Mouse (Mus musculus) kidney, postnatal 36 days (tissue): ENCODE measurements around the gene Patl2.
A peak's percentile ranks its signal among the peaks of the same experiment; 100 is the strongest.
"Not testable (repeated sequence)": the region's sequence is repeated elsewhere in the genome, so short reads cannot be mapped to it uniquely, and the experiment has no call there.

Experiments
- DNase-seq, 2 experiments: peaks; one replicate each; pipeline ENCODE4 v3.0.0; 2021 to 2022; ENCODE audit warnings: mixed read lengths in 2 of 2

Patl2 gene

GRCm38 (mm10) chr2:122186106-122186505 lies at the start of gene Patl2, which contains the start of gene Terb2:
TSS of gene Patl2 (minus strand) at chr2:122186189.
TSS of gene Terb2 (plus strand) at chr2:122186272.
- no peak for DNase-seq

GRCm38 (mm10) chr2:122235425-122235824 lies 49.4 kb upstream of the Patl2 start:
- DNase-seq, result peak; percentile 73 to 87

GRCm38 (mm10) chr2:122234611-122235288 lies 48.8 kb upstream of the Patl2 start, which contains the start of gene Sord:
TSS of gene Sord (plus strand) at chr2:122234749.
- peak; percentile 89 to 93 for DNase-seq

- DNase-seq, result peak; percentile 52 to 65
These were observed 48.0 kb upstream of the Patl2 start for GRCm38 (mm10) chr2:122233759-122234557.

- no peak for DNase-seq
These were observed 47.4 kb upstream of the Patl2 start for GRCm38 (mm10) chr2:122233341-122233740.

GRCm38 (mm10) chr2:122231616-122232015 lies 45.6 kb upstream of the Patl2 start:
- no peak for DNase-seq

- DNase-seq, result no peak
These were observed 44.4 kb upstream of the Patl2 start for GRCm38 (mm10) chr2:122230395-122230794.

GRCm38 (mm10) chr2:122223654-122224053 lies 37.7 kb upstream of the Patl2 start:
- DNase-seq, result no peak

GRCm38 (mm10) chr2:122222272-122222671 lies 36.3 kb upstream of the Patl2 start:
- DNase-seq, result no peak

GRCm38 (mm10) chr2:122221798-122222197 lies 35.8 kb upstream of the Patl2 start:
- no peak for DNase-seq

- DNase-seq, result no peak
These were observed 35.4 kb upstream of the Patl2 start for GRCm38 (mm10) chr2:122221378-122221777.

GRCm38 (mm10) chr2:122218234-122218633 lies 32.2 kb upstream of the Patl2 start:
- no peak for DNase-seq

- DNase-seq, result not testable (repeated sequence)
These were observed 31.1 kb upstream of the Patl2 start for GRCm38 (mm10) chr2:122217075-122217474.

GRCm38 (mm10) chr2:122210534-122211228 lies 24.7 kb upstream of the Patl2 start:
- no peak for DNase-seq

- no peak for DNase-seq
These were observed 20.6 kb upstream of the Patl2 start for GRCm38 (mm10) chr2:122206440-122207107.

- no peak for DNase-seq
These were observed 15.5 kb upstream of the Patl2 start for GRCm38 (mm10) chr2:122201501-122201900.

- peak in 1 of 2 experiments; percentile 53 for DNase-seq
These were observed 8.5 kb upstream of the Patl2 start for GRCm38 (mm10) chr2:122194509-122194929.

- DNase-seq, result no peak
These were observed 5.9 kb upstream of the Patl2 start for GRCm38 (mm10) chr2:122191849-122192248.

- no peak for DNase-seq
These were observed 762 bp upstream of the Patl2 start for GRCm38 (mm10) chr2:122186751-122187150.

- DNase-seq, result no peak
These were observed 903 bp downstream of the Patl2 start for GRCm38 (mm10) chr2:122185086-122185485.

GRCm38 (mm10) chr2:122180051-122180822 lies 5.8 kb downstream of the Patl2 start:
- no peak for DNase-seq

GRCm38 (mm10) chr2:122172188-122172587 lies 13.8 kb downstream of the Patl2 start:
- no peak for DNase-seq
